Mouse (Mus musculus): ENCODE data around the gene Cblb. TPM values are rescaled to one million over a fixed set of nuclear protein-coding genes. Genes with fewer than 3 reads are reported as not detected.
A peak's percentile ranks its signal among the peaks of the same experiment; 100 is the strongest.

Gene Cblb
- total and polyA plus RNA-seq, 2 experiments from 2014 or later = 3.4 to 10.4 TPM

DNA sequence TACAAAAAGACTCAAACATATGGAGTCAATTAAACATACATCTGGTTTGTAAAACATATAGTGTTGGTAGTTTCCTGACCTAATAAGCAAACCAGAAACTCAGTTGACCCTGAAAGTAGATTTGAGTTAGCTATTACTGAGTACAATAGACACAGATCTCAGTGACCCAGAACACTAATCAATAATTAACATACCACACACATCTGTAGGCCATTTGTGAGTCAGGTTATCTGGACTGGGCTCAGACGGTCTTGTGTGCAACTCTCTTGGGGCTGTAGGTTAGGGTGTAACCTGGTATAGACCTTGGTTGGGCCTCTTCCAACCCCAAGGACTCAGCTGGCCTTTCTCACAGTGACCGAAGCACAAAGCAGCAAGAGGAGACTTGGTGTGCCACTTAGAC, 211.1 kb downstream of the Cblb start:
- no peak overlapping the region for H3K27ac ChIP-seq (ENCODE audit: low read depth)
- DNase-seq (ENCODE audit: low spot score) = no peak
- no peak overlapping the region for H3K4me2 ChIP-seq (ENCODE audit: low read depth, low read length)
- H3K9ac ChIP-seq (replicated peaks; ENCODE audit: low read depth, low read length) = no peak overlapping the region
- no peak for ATAC-seq (ENCODE audit: insufficient read depth, low read depth)
- no peaks in the 10 kb centered on the region for H3K36me3 ChIP-seq (replicated peaks; ENCODE audit: control insufficient read depth, insufficient read depth, low read length)
- H3K4me3 ChIP-seq (ENCODE audit: low read depth, low read length) = no peak overlapping the region
- no peaks in the 10 kb centered on the region for H3K9me3 ChIP-seq (replicated peaks; ENCODE audit: control insufficient read depth, low read length)
- no peak for TF ChIP-seq CTCF (IDR thresholded peaks at IDR 0.05; ENCODE audit: low read depth)
- no peak for TF ChIP-seq EP300 (IDR thresholded peaks at IDR 0.05; ENCODE audit: low read depth)
- no peaks in the 10 kb centered on the region for H3K4me1 ChIP-seq (ENCODE audit: control insufficient read depth, insufficient read depth)
- no peaks in the 10 kb centered on the region for H3K27me3 ChIP-seq (ENCODE audit: control insufficient read depth, insufficient read depth, low read length)
- 82% methylated on average over 2 of the region's 2 CpGs for WGBS

DNA sequence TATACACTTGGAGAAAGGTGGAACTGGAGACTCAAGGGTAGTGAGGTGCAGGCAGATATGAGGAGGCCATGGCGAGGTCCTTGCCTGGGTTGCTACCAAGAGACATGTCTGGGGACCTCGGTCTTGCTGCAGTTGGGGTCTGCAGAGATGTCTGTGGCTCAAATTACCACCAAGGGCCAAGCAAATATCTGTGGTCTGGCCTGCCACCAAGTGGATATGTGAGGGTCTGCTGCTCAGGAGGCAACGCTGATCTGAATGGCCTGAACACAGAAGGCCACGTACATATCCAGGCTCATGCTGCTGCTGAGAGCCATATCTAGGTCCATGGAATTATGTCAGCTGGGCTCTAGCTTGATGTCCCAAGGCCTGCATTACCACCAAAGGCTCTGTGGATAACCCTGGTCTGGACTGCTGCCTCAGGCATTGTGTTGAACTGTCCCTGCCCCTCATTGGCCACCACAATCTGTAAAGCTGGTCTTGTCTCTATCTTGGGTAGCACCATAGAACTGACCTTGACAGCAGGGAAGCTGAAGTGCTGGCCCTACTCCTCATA, 212.5 kb downstream of the Cblb start:
- ATAC-seq (ENCODE audit: insufficient read depth, low read depth) (no peak), DNase-seq (ENCODE audit: low spot score) (no peak)
- no peak for TF ChIP-seq EP300 (IDR thresholded peaks at IDR 0.05; ENCODE audit: low read depth)
- TF ChIP-seq CTCF (IDR thresholded peaks at IDR 0.05; ENCODE audit: low read depth) = peak; percentile 44
- H3K36me3 ChIP-seq (replicated peaks; ENCODE audit: control insufficient read depth, insufficient read depth, low read length) = no peaks in the 10 kb centered on the region
- no peak overlapping the region for H3K4me3 ChIP-seq (ENCODE audit: low read depth, low read length)
- no peak overlapping the region for H3K27ac ChIP-seq (ENCODE audit: low read depth)
- H3K9ac ChIP-seq (replicated peaks; ENCODE audit: low read depth, low read length) = no peak overlapping the region
- H3K4me2 ChIP-seq (ENCODE audit: low read depth, low read length) = no peak overlapping the region
- no peaks in the 10 kb centered on the region for H3K4me1 ChIP-seq (ENCODE audit: control insufficient read depth, insufficient read depth)
- 75% methylated on average over 4 of the region's 4 CpGs for WGBS
- H3K9me3 ChIP-seq (replicated peaks; ENCODE audit: control insufficient read depth, low read length) = no peaks in the 10 kb centered on the region
- H3K27me3 ChIP-seq (ENCODE audit: control insufficient read depth, insufficient read depth, low read length) = no peaks in the 10 kb centered on the region

DNA sequence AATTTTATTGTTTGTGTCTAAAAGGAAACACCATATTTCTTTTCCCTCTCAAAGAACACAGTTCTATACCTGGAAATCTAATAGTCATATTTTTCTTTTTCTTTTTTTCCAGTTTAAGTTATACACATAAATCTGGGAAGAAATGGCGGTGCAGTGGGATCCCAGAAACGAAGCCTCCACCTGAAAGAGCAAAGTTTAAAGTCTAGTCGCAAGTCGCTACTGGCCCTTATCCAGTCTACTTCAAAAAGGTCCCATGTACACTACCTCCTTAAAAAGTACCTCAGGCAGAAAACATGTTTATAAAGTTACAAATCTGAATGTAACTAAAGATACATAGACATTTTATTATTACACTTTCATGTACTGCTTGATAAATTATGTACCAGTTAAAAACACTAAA, 219.2 kb downstream of the Cblb start:
- no peaks in the 10 kb centered on the region for H3K27me3 ChIP-seq (ENCODE audit: control insufficient read depth, insufficient read depth, low read length)
- DNase-seq (ENCODE audit: low spot score) (no peak), ATAC-seq (ENCODE audit: insufficient read depth, low read depth) (no peak)
- no peak overlapping the region for H3K9ac ChIP-seq (replicated peaks; ENCODE audit: low read depth, low read length)
- H3K4me2 ChIP-seq (ENCODE audit: low read depth, low read length) = no peak overlapping the region
- no peak overlapping the region for H3K4me3 ChIP-seq (ENCODE audit: low read depth, low read length)
- H3K27ac ChIP-seq (ENCODE audit: low read depth) = no peak overlapping the region
- 90% methylated on average over 4 of the region's 4 CpGs for WGBS
- no peaks in the 10 kb centered on the region for H3K36me3 ChIP-seq (replicated peaks; ENCODE audit: control insufficient read depth, insufficient read depth, low read length)
- no peak for TF ChIP-seq CTCF (IDR thresholded peaks at IDR 0.05; ENCODE audit: low read depth)
- TF ChIP-seq EP300 (IDR thresholded peaks at IDR 0.05; ENCODE audit: low read depth) = no peak
- H3K9me3 ChIP-seq (replicated peaks; ENCODE audit: control insufficient read depth, low read length) = no peaks in the 10 kb centered on the region
- H3K4me1 ChIP-seq (ENCODE audit: control insufficient read depth, insufficient read depth) = no peaks in the 10 kb centered on the region

DNA sequence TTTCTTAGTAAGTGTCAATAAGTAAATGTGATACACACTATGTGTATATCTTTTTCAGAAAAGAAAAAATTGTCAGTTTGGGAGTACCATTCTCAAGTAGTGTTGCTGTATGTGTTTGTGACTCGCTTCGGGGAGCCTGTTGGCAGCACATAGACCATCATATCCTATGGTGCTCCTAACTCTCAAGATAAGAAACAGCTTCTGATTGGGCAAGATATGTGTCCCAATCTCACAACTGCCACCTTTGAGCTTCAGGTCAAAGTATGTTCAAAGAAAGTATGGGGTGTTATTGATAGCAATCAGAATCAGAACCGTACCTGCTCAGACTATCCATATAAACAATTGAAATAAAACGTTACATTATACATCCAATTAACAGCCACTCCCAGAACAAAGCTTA, 219.9 kb downstream of the Cblb start:
- no peak for ATAC-seq (ENCODE audit: insufficient read depth, low read depth)
- TF ChIP-seq EP300 (IDR thresholded peaks at IDR 0.05; ENCODE audit: low read depth) = no peak
- no peak for TF ChIP-seq CTCF (IDR thresholded peaks at IDR 0.05; ENCODE audit: low read depth)
- no peaks in the 10 kb centered on the region for H3K9me3 ChIP-seq (replicated peaks; ENCODE audit: control insufficient read depth, low read length)
- H3K4me1 ChIP-seq (ENCODE audit: control insufficient read depth, insufficient read depth) = no peaks in the 10 kb centered on the region
- no peaks in the 10 kb centered on the region for H3K36me3 ChIP-seq (replicated peaks; ENCODE audit: control insufficient read depth, insufficient read depth, low read length)
- 81% methylated on average over 4 of the region's 4 CpGs for WGBS
- no peak overlapping the region for H3K9ac ChIP-seq (replicated peaks; ENCODE audit: low read depth, low read length)
- DNase-seq (ENCODE audit: low spot score) = no peak
- no peaks in the 10 kb centered on the region for H3K27me3 ChIP-seq (ENCODE audit: control insufficient read depth, insufficient read depth, low read length)
- H3K4me3 ChIP-seq (ENCODE audit: low read depth, low read length) = no peak overlapping the region
- no peak overlapping the region for H3K27ac ChIP-seq (ENCODE audit: low read depth)
- H3K4me2 ChIP-seq (ENCODE audit: low read depth, low read length) = no peak overlapping the region
